Mouse (Mus musculus): ENCODE results near the gene Clstn2.

DNA sequence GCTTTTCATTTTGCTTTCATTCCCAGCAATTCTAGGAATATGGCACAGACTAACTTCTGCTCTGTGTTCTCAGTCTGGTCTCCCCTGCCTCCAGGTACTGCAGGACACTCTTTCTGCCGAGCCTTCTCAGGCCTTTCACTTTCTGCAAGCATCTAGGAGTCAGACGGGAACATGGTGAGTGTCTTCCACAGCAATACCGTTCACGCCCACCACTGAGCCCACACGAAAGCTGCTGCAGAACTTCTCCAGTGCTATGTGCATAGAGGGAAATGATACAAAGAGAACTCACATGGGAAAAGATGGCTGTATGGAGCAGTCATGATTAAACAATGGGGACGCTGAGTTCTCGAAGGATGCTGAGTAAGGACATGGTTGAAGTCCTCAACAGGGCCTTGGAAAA, 604.9 kb downstream of the Clstn2 start:
- no peak for TF ChIP-seq CTCF (IDR thresholded peaks at IDR 0.05; ENCODE audit: borderline replicate concordance, insufficient read depth, low read depth, low read length)
- TF ChIP-seq POLR2A (IDR thresholded peaks at IDR 0.05; ENCODE audit: borderline replicate concordance, insufficient read depth, low read length), result no peak

Data from cerebellum, adult 2 months (tissue).